In the genomic region with DNA sequence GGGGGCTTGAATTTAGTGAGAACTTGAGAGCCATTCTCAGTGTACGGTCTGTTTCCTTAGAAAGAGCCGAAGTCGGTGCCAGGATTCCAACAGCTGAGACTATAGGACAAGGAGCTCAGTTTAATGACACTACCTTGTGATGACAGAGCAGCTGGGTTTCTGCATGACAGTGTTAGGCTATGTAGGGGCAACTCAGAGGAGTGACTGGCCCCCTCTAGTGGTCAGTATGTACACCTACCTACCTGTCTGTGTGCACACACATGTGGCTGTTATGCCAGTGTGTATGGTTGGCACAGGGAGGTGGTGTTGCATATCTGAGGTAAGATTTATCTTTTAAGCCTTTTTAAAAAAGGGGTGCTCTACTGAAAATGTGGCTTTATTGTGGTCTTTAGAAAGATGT, we compare ENCODE assay signal across 8 mouse cellular contexts. TPM values are rescaled to one million over a fixed set of nuclear protein-coding genes. Genes with fewer than 3 reads are reported as not detected.
A peak's percentile ranks its signal among the peaks of the same experiment; 100 is the strongest.
DNase-seq lines count a peak whose midpoint lies in the region.

No protein-coding gene starts in this region.

- peak; percentile 14 for DNase-seq in spleen, adult 12 weeks (ENCODE audit: low spot score)
- DNase-seq in spleen, postnatal 14 days (ENCODE audit: low spot score in 2 of 2) = no peak
- DNase-seq in c-Kit-positive CD71-negative TER-119-negative erythroid progenitor cells, embryonic 14.5 days (ENCODE audit: low read depth) = peak; percentile 30
- peak; percentile 41 for DNase-seq in kidney, postnatal 10 days
- DNase-seq in naive thymus-derived CD4-positive, alpha-beta T cell, adult 2 months (ENCODE audit: low read depth) = peak; percentile 77
- DNase-seq in urinary bladder, adult 2 months (ENCODE audit: low spot score) = no peak
- DNase-seq in urinary bladder, adult 18-20 months (ENCODE audit: low spot score in 2 of 2) = no peak
- no peak for DNase-seq in gastrocnemius, postnatal 25 days

RNA-seq across cellular contexts. Expression of a gene that starts 56.6 kb away (rescaled TPM):
- polyA plus RNA-seq in urinary bladder, adult 2 months (2012; rRNA removed) = 0.75 and 0.87 TPM in 2 replicates
- total RNA-seq in gastrocnemius, postnatal 25 days (2021) = under 1 TPM; 0.94 to 1.00 TPM

Comparison
In these comparisons a context has a peak if more than half of its experiments do, and no peak if none do; other contexts are left out.
1. DNase-seq: peak in spleen, adult 12 weeks (single experiment), c-Kit-positive CD71-negative TER-119-negative erythroid progenitor cells, embryonic 14.5 days (single experiment), kidney, postnatal 10 days (single experiment) and naive thymus-derived CD4-positive, alpha-beta T cell, adult 2 months (single experiment); none in spleen, postnatal 14 days (0 of 2), urinary bladder, adult 2 months (single experiment), urinary bladder, adult 18-20 months (0 of 2) and gastrocnemius, postnatal 25 days (single experiment).